Mouse (Mus musculus) urinary bladder, postnatal 4 days (tissue): ENCODE measurements around the gene Baz1a.
A peak's percentile ranks its signal among the peaks of the same experiment; 100 is the strongest.
"Not testable (repeated sequence)": the region's sequence is repeated elsewhere in the genome, so short reads cannot be mapped to it uniquely, and the experiment has no call there.

Source experiments
- DNase-seq, 2 experiments: peaks; one replicate each; pipeline ENCODE4 v3.0.0; 2021 to 2022; ENCODE audit warnings: low spot score in 2 of 2

Gene Baz1a

DNA sequence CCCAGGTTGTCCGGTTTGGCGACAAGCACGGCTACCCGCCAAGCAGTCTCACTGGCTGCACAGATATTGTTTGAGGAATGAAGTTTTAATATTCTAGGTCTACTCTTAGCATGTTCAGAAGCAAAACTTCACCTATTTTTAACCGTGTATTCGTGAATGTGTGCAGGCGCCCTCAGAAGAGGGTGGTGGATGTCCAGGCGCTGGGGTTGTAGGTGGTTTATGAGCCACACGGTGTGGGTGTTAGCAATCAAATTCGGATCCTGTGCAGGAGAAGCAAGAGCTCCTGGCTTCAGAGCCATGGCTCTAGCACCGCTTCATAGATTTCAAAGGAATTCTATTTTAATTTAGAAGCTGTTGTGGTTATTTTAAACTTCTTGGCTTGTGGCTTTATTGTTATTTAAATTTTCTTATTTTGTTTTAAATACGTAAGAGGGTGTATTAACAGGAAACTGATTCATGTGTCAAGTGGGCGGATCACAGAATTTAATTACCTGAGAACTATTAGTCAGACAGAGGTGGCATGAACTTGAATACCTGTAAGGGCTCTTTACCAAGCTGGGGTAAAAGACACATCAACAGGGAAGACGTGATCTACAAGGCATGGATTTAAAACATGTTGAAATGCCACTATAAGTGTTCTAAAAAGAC, 6.7 kb downstream of the Baz1a start:
- DNase-seq: no peak

DNA sequence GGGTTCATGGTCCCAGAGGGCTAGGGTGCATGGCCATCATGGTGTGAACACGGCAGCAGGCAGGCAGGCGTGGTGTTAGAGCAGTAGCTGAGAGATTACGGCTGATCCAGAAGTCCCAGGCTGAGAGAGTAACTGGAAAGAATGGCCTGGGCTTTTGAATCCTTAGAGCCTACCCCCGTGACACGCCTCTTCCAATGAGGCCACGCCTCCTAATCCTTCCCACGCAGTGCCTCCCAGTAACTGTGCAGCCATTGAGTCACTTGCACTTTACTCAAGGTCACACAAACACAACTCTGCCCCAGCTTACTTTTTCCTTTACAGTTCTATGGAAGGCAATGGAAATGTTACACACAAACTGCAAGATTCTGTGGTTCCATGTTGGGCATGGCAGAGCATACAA, 8.1 kb downstream of the Baz1a start:
- DNase-seq: no peak

DNA sequence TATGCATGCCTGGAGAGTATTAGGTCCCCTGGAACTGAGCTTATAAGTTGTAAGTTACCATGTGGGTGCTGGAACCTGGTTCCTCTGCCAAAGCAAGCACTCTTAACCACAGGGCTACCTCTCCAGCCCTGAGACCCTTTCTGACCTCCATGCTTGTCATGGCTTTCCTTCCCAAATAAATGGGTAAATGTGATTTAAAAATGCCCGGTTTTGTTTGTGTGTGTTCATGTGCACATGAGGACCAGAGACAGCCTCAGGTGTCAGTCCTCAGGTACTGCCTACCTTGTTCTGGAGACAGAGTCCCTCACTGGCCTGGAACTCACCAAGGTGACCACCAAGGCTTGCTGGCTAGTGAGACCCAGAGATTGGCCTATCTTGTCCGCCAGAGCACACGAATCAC, 9.8 kb downstream of the Baz1a start:
- DNase-seq: no peak

DNA sequence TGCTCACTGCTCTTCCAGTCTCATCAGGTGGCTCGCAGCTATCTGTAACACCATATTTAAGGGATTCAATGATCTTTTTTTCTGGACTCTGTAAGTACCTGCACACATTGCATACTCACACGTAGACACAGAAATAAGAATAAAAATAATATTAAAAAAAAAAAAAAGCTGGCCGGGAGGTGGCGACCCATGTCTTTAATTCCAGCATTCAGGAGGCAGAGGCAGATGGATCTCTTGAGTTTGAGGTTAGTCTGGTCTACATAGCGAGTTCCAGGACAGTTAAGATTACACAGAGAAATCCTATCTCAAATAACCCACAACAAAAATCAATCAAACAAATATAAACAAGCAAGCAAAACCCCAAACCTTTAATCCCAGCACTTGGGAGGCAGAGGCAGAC, 10.3 kb downstream of the Baz1a start:
- no peak for DNase-seq

GRCm38 (mm10) chr12:55002532-55002931, 11.6 kb downstream of the Baz1a start:
- DNase-seq: not testable (repeated sequence)

DNA sequence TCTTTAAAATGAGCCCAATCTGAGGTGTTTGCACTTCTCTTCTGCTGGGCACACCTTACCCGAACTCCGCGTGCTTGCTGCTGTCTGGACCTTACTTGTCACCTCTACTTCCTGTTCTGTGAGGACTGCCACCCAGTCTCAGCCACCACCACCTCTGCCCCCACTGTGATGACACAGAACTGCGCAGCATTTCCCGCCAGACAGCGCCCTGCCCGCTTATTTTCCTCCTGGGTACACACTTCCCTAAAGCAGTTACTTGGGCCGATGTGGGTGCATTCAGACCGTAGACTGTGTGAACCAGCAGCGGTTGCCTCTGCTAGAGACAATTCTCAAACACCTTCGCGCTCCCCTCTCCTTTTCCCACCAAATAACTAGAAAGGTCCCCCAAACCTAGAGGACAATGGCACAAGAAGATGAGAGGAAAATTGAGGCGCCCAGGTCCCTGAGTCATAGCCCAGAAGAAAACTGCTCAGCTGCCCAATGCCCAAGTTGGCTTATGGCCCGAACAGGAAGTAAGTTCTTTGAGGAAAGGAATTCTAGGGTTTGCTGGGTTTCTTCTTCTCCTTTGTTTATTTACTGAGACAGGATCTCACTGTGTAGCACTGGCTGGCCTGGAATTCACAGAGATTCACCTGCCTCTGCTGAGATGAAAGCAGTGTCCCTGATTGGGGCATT, 15.0 kb downstream of the Baz1a start:
- no peak for DNase-seq

GRCm38 (mm10) chr12:54998411-54998810, 15.7 kb downstream of the Baz1a start:
- DNase-seq: no peak

GRCm38 (mm10) chr12:54996979-54997474, 17.1 kb downstream of the Baz1a start:
- DNase-seq: no peak

GRCm38 (mm10) chr12:54995965-54996364, 18.2 kb downstream of the Baz1a start:
- DNase-seq: no peak

DNA sequence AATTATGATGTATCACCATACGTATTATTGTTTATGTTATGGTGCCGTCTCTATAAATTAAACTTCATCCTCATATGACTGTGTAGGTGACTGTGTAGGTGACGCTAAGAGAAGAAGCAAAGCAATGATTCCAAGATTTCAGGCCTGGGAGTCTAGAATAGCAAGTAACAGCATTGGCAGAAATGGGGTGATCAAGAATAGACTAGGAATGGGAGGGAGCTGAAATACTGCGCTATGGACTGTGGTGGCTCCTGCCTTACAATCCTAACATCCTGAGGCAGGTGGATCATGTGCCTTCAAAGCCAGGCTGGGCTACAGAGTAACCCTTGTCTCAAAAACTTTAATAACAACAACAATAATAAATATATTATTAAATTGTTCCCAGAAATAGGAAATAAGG, 19.7 kb downstream of the Baz1a start:
- DNase-seq: no peak

DNA sequence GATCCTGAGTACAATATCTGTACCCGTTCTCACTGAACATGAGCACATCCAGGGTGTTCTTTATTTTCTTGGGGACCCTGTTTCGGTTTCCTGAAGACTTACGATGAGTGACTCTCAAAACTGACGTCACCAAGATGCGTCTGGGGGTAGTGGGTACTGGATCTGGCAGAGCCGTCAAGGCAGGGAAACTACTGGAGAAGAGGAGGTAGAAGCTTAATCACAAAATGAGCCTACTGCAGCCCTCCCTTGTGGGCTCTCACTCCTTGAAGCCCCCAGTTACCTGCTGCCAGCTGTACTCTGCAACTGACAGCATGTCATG, 20.1 kb downstream of the Baz1a start:
- DNase-seq: no peak

DNA sequence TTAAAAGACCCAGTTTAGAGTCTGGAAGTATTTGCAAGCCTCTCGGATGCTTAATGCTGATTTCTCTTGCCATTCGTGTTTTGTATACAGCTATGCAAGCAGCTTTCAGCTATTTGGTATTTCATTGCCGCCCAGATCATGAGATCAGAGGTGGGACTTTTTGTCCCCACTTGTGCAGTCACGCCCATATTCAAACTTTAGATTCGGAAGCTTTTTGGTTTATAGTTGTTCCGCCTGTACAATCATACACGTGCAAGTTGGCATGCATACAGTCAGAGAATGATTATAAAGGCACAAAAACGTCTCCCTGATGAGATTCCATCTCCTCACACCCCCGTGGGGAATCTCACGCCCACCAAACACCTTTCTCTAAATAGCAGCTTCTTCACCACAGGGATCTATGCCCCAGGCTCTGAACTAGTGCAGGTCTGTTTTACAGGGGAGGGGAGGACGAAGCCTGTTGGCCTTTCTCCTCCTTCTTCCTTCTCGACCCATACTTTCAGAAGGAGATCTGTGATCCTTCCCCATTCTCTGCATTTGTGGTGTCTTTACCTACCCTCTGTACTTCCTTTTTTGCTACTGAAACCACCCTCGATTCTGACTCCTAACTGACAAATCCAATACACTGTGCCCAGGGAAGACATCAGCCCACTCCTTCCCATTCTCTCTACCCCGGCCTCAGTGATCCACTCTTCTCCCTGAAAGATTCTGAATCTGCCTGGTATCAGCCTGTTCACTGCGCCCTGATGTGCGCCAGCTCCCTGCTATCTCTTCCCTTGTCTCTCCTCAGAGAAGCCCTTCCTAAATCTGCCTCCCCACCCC, 20.7 kb downstream of the Baz1a start:
- DNase-seq: no peak

DNA sequence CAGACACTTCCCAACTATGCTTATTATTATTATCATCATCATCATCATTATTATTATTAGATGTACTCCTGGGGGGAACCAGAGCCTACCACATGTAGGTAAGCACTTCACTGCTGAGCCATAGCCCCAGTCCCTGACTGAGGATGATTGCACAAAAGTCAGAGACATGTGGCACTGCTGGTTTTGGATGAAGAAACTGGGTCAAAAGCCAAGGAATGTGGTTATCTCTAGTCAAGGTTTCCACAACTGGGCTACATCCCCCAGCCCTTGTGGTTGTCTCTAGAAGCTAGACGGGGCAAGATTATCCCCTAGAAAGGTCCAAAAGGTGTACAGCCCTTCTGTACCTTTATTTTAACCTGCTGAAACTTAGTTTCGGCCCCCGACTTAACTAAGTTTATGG, 21.3 kb downstream of the Baz1a start:
- no peak for DNase-seq

- DNase-seq: no peak
Measured at GRCm38 (mm10) chr12:54988323-54988850, 25.8 kb downstream of the Baz1a start.

- DNase-seq: no peak
Measured at GRCm38 (mm10) chr12:54987156-54987555, 27.0 kb downstream of the Baz1a start.

DNA sequence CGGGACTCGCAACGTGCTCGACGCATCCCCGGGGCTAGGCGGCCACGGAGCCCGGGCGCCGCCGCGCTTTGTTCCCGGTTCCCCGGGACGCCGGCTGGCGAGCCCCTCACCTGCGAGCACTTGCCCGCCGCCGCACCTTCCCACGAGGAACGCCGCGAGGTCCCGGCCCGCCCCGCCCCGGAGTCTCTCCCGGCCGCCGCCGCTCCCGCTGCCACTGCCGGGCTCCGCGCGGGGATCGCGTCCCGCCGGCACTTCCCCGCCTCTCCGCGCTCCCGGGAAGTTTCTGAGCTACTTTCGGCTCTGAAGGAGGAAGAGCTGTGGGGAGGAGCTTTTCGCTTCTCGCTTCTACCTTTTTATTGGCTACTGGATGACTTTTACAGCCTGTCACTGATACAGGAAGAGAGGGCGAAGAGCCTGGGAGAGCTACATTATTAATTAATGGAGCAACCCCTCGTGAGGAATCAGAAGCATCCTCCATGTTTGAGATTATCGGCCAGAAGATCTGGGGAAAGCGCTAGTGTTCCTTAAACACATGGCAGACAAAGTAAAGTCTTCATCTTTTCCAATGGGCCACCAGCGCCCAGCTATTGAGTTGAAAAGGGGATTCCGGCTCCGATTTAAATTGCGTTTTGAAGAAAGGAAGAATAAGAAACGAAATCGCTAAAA, 28.0 kb downstream of the Baz1a start, which contains the start of gene Gm20403:
Gm20403 (minus strand) TSS at position 478 of the 666 bp plus-strand sequence.
- peak in 1 of 2 experiments; percentile 49 for DNase-seq

DNA sequence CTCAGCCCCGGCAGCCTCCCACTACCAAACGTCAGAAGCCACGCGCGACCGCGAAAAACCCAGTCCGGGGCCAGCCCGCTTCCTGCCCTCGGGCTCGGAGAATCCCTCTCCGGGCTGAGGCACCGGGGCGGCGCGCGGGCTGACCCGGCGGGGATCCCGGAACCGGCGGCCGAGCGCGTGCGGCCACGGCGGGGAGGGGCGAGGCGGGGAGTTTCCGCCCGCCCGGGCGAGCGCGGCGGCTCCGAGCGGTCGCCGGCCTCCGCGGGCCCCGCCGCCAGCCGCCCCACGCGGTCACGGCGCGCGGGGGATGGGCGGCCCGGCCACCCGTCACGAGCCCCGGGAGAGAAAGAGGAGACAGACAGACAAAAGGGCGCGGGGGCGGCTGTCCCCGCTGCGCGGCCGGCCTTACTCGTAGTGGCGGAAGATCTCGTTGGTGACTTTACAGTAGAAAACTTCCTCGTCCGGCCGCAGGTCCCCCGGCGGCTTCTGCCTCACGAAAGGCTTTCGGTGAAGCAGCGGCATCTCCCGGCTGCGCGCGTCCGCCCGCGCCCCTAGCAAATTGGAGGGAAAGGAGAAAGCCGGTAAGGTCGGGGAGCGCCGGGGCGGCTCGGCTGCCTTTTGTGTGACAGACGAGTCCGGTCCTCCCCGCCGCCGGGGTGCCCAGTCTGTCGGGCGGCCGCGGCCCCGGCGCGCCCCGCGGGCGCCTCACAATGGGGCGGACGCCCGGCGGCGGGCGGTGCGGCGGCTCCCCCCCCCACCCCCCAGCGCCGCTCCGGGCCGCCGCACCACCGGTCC, 28.7 kb downstream of the Baz1a start:
- DNase-seq: peak; percentile 46 to 61

- peak; percentile 44 to 67 for DNase-seq
Measured at GRCm38 (mm10) chr12:54984701-54985256, 29.4 kb downstream of the Baz1a start.

DNA sequence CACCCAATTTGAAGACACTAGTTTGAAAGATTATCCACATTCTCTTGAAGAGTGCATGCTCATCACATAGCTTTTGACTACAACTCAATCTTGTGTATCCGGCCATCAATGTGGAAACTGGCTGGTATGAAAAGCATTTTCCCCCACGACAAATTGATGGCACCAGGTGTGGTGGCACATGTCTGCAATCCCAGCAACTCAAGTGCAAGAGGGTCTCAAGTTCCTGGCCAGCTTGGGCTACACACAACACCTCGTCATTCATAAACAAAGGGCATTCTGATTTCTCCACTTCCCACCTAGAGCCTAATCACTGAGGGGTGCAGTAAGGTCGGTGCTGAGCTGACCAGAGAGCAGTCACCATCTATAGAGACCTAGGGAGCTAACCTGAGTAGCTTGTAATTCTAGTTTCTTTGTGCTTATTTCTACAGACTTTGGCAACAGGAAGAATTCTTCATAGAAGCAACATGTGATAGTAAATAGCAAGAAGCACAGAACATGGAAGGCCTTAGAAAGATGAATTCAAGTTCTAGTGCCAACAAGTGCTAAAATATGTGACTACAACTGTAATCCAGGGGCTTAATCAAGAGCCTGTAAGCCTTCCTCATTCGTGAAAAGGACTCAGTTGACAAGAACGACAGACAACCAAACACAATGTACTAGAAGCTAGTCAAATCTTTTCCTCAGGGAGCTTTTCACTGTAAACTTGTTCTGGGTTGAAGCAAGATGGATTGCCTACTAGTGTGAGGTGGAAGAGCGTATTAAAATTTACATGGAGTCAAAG, 31.0 kb downstream of the Baz1a start:
- no peak for DNase-seq

DNA sequence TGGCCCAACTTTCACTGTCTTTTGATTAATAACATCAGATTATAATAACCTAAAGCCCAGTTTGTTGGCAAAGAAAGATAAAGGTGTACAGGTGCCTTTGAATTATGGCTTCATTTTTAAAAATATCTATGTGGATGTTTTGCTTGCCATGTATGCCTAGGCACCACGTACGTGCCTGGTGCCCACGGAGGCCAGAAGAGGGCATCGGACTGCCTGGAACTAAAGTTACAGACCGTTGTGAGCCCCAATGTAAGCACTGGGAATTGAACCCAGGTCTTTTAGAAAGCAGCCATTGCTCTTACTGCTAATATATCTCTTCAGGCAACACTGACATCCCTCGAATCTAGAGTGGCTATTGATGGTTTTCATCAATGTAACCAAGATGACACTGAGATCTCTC, 32.2 kb downstream of the Baz1a start:
- no peak for DNase-seq
